Mouse (Mus musculus) hindbrain, embryonic 14.5 days (tissue): ENCODE measurements around the gene Wdr19. TPM values are rescaled to one million over a fixed set of nuclear protein-coding genes. Genes with fewer than 3 reads are reported as not detected.

ENCODE experiments used
- ATAC-seq: fragments of 200-750 bp; cut with Nextera tagmentation; 2 replicates; pipeline ENCODE4 v1.8.0; 2017; ENCODE audit warnings: moderate number of reproducible peaks, mild to moderate bottlenecking, moderate TSS enrichment, moderate library complexity; ENCODE audit not compliant: low FRiP score
- DNase-seq: peaks from one replicate; pipeline ENCODE4 v3.0.0-alpha.2; 2015; ENCODE audit warnings: low spot score
- H3K27ac ChIP-seq: fragments of 300-500 bp; sonication (generic); 2 replicates; pipeline ENCODE4 v1.5.1; 2014; ENCODE audit warnings: mild to moderate bottlenecking, moderate library complexity
- H3K27me3 ChIP-seq: fragments of 300-500 bp; sonication (generic); 2 replicates; pipeline ENCODE4 v1.6.1; 2014; ENCODE audit warnings: mild to moderate bottlenecking, low read length, mixed read lengths; ENCODE audit not compliant: control insufficient read depth, insufficient read depth
- H3K36me3 ChIP-seq: fragments of 300-500 bp; sonication (generic); replicated peaks from 2 replicates; pipeline ENCODE4 v1.6.1; 2014; ENCODE audit not compliant: control insufficient read depth, insufficient read depth
- H3K4me1 ChIP-seq: fragments of 300-500 bp; sonication (generic); replicated peaks from 2 replicates; pipeline ENCODE4 v1.6.1; 2014; ENCODE audit warnings: antibody characterized with exemption, low read length, mixed read lengths; ENCODE audit not compliant: control insufficient read depth, insufficient read depth
- H3K4me2 ChIP-seq: fragments of 300-500 bp; sonication (generic); replicated peaks from 2 replicates; pipeline ENCODE4 v1.6.1; 2014; ENCODE audit warnings: mild to moderate bottlenecking, moderate library complexity
- H3K4me3 ChIP-seq: fragments of 300-500 bp; sonication (generic); replicated peaks from 2 replicates; pipeline ENCODE4 v1.5.1; 2014; ENCODE audit warnings: mild to moderate bottlenecking, low read length
- H3K9ac ChIP-seq: fragments of 300-500 bp; sonication (generic); 2 replicates; pipeline ENCODE4 v1.6.1; 2014
- H3K9me3 ChIP-seq: fragments of 300-500 bp; sonication (generic); 2 replicates; pipeline ENCODE4 v1.6.1; 2016; ENCODE audit warnings: low read length; ENCODE audit not compliant: control insufficient read depth
- WGBS: fragments of 180-500 bp; shearing (Covaris S2); extraction: QIAGEN DNeasy Blood & Tissue Kit; methylation state at CpG from one replicate; pipeline ENCODE4 v1.1.7; 2014; 5-methylcytosine and 5-hydroxymethylcytosine counted together
- polyA plus RNA-seq: library from polyadenylated mRNA; unstranded; fragments of >200 nt; fragmentation: Nextera tagmentation; extraction: Ambion mirVana; gene quantifications from 2 replicates; pipeline ENCODE4 v1.2.1, GENCODE M21; 2014

The Wdr19 gene
- polyA plus RNA-seq, result 14.5 and 15.7 TPM in 2 replicates

DNA sequence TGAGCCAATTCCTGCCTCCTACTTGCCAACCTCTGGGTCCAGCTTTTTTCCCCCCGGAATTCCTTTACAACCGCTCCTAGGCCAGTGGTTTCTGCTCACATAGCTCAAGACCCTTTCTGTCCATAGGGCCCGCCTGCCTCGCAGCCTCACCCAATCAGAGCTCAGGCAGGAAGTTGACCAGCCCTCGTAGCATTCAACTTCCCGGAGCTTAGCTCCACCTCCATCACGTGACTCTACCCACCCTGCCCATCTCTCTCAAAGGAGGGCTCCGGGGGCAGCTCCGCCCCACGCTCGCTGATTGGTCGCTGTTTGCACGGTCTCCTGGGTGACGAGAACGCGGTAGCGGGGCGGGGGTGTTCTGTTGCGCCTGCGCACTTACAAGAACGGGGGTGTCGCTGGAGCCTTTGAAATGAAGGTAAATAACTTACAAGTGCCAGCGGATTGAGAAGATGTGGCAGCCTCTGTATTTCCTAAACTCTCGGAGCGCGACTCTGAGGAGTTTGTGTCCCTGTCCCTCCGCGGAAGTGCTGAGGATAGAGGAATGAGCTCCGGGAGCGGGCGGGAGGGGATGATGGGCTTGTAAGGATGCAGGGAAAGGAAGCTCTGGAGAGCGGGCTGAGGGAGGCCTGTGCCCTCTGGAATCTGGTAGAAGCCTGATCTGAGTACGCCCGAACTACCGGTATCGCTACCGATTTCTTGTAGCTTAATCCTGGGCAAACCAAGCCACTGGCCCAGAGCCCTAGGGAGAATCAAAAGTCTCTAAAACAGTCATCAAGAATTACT lies at the start of gene Wdr19:
TSS of gene Wdr19 (plus strand) at position 351 of the 783 bp plus-strand sequence.
- peak within 1 kb of the TSS; percentile 52 for H3K4me3 ChIP-seq
- peak; percentile 100 for ATAC-seq
- H3K9me3 ChIP-seq, result no peaks in the 10 kb centered on the region
- DNase-seq, result peak; percentile 97
- H3K9ac ChIP-seq, result peak within 1 kb of the TSS; percentile 72
- H3K27me3 ChIP-seq, result no peaks in the 10 kb centered on the region
- under 1% methylated on average over 35 of the region's 37 CpGs for WGBS
- peaks cover 8% of the 10 kb centered on the region for H3K4me1 ChIP-seq
- H3K4me2 ChIP-seq, result peak within 1 kb of the TSS; percentile 87
- peaks cover 11% of the 10 kb centered on the region for H3K36me3 ChIP-seq
- peak within 1 kb of the TSS; percentile 80 for H3K27ac ChIP-seq

DNA sequence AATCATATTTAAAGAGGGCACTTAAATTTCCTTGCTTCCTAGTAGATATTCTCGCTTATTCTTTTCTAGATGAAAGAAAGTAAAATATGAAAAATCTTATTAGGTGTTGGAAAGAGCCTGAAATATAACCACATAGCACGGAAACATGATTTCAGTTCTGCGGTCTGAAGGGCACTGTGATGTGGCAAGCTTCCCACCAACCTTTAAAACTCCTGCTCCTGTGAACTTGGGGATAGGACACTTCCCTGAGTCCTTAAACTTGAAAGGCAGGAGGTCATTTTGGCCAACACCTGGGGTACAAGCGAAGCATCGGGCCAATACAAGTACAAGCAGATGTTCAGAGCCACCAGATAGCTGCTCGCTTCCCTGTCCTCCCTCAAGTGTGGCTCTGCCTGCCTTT lies 49.8 kb upstream of the Wdr19 start:
- 93% methylated on average over 6 of the region's 6 CpGs for WGBS

DNA sequence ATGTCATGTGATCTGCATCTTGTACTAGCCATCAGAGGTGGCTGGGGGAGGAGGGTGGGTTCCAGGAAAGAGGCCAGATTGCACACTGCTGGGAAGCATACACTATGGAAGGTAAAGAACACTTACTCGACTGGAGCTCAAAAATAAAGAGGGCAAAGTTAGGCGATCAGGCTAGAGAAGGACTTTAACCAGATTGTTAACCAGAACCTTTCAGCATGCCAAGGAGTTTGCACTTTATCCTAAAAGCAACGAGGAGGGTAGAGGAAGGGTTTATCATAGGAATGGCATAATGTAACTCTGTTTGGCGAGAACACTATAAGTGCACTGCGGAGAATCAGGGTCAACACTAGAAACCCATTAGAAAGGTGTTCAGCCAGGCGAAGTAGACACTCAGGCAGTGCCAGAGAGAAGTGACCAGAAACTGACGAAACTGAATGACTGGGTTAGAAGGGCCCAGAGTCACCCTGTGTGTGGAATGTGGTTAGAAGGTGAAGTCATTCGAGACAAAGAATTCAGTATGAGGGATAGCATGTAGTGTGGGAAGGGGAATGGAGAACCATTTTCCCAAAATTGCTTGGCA lies 49.0 kb upstream of the Wdr19 start:
- Histone ChIP-seq H3K36me3 (peaks cover 62% of the 10 kb centered on the region), H3K9ac (no peak overlapping the region), H3K27ac (no peak overlapping the region), H3K9me3 (no peaks in the 10 kb centered on the region), H3K4me2 (no peak overlapping the region), H3K4me1 (no peaks in the 10 kb centered on the region), H3K27me3 (no peaks in the 10 kb centered on the region), H3K4me3 (no peak overlapping the region)
- DNase-seq, result no peak
- 93% methylated on average over 8 of the region's 8 CpGs for WGBS
- ATAC-seq, result no peak

More for the DNA sequence above, 49.8 kb upstream of the Wdr19 start:
- no peak overlapping the region for H3K4me3 ChIP-seq
- peaks cover 70% of the 10 kb centered on the region for H3K36me3 ChIP-seq
- no peak overlapping the region for H3K27ac ChIP-seq
- H3K9me3 ChIP-seq, result no peaks in the 10 kb centered on the region
- no peak overlapping the region for H3K4me2 ChIP-seq
- H3K27me3 ChIP-seq, result no peaks in the 10 kb centered on the region
- no peak for ATAC-seq
- DNase-seq, result no peak
- H3K4me1 ChIP-seq, result no peaks in the 10 kb centered on the region
- H3K9ac ChIP-seq, result no peak overlapping the region

DNA sequence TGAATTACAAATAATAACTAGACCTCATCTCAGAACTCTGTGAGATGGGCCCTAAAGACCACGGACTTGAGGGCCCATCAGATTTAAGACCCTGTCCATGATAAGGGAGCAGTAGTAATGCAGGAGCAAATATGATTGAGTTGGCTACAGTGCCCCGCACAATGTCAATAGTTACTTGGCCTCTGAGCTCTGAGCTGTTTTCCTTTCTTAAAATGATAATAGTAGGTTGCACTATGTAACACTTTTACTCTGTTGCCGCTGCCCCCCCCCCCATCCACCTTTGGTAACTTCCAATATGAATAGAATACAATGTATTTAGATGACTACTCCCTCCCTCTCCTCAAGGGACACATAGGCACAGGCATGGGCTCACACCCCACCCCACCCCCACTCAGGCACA lies 48.2 kb upstream of the Wdr19 start:
- DNase-seq, result no peak
- no peaks in the 10 kb centered on the region for H3K27me3 ChIP-seq
- ATAC-seq, result no peak
- H3K9me3 ChIP-seq, result no peaks in the 10 kb centered on the region
- 98% methylated on average over 3 of the region's 3 CpGs for WGBS
- H3K27ac ChIP-seq, result no peak overlapping the region
- H3K4me2 ChIP-seq, result no peak overlapping the region
- no peak overlapping the region for H3K4me3 ChIP-seq
- H3K4me1 ChIP-seq, result no peaks in the 10 kb centered on the region
- H3K36me3 ChIP-seq, result peaks cover 65% of the 10 kb centered on the region
- no peak overlapping the region for H3K9ac ChIP-seq

DNA sequence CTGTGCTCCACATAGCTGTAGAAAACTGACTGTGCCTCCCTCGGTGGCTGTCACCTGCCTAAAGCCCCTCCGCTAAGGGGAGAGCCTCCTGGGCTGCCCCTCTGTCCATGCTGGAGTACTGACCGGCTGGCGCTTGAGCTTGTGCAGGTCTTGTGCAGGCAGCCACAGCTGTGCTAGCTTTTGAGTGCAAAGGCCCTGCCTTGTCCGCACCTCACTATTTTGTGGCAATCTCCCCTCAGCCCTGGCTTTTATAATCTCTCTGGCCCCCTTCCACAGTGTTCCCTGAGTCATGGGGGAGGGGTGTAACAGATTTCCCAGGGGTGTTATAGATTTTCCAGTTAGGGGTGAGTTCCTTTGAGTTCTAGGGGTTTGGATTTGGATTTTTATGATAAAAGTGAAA lies 47.7 kb upstream of the Wdr19 start:
- H3K9me3 ChIP-seq, result no peaks in the 10 kb centered on the region
- peaks cover 68% of the 10 kb centered on the region for H3K36me3 ChIP-seq
- ATAC-seq (no peak), DNase-seq (no peak)
- H3K4me1 ChIP-seq, result no peaks in the 10 kb centered on the region
- H3K27me3 ChIP-seq, result no peaks in the 10 kb centered on the region
- H3K9ac ChIP-seq, result no peak overlapping the region
- 87% methylated on average over 5 of the region's 5 CpGs for WGBS
- H3K4me2 ChIP-seq, result no peak overlapping the region
- H3K27ac ChIP-seq, result no peak overlapping the region
- no peak overlapping the region for H3K4me3 ChIP-seq

DNA sequence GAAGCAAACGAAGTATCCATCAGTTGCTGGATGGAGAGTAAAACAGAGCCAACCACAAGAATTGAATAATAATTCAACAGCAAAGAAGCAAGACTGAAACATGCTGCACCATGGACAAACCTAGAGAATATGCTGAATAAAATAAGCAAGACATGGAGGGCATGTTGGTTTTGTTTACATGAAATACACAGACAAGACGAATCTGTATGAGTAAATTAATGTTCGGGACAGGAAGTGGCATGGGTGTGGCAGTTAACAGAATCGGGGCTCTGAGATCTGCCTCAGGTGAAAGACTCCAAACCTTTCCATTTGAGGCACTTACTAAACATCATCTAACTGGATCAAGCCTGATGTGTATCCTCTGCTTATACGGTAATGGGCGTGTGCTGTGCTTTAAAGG lies 45.2 kb upstream of the Wdr19 start:
- DNase-seq, result no peak

DNA sequence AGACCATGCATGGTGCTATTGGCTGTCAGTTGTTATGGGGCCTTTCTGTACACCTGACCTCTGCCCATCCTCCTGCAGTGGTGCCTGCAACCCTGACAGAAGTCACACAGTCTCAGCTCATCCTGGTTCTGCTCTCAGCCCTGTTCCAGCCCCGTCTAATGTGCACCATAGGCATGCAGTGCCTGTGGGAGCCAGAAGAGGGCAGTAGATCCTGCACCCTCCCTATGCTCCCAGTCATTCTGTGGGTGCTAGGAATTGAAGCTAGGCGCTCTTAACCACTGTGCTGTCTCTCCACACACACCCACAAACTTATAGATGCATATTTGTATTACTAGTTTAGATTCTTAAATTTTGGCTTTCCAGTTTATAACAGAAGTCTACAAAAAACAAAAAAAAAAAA lies 42.6 kb upstream of the Wdr19 start:
- Histone ChIP-seq H3K9me3 (no peaks in the 10 kb centered on the region), H3K27me3 (no peaks in the 10 kb centered on the region), H3K4me1 (no peaks in the 10 kb centered on the region), H3K4me2 (no peak overlapping the region), H3K9ac (no peak overlapping the region), H3K4me3 (no peak overlapping the region), H3K27ac (no peak overlapping the region), H3K36me3 (peaks cover 45% of the 10 kb centered on the region)
- ATAC-seq, result no peak
- DNase-seq, result no peak
- 71% methylated on average over 2 of the region's 2 CpGs for WGBS

More for the DNA sequence above, 45.2 kb upstream of the Wdr19 start:
- no peaks in the 10 kb centered on the region for H3K27me3 ChIP-seq
- no peak overlapping the region for H3K9ac ChIP-seq
- H3K4me2 ChIP-seq, result no peak overlapping the region
- no peak overlapping the region for H3K4me3 ChIP-seq
- no peaks in the 10 kb centered on the region for H3K9me3 ChIP-seq
- no peaks in the 10 kb centered on the region for H3K4me1 ChIP-seq
- no peak for ATAC-seq
- 95% methylated on average over 6 of the region's 6 CpGs for WGBS
- no peak overlapping the region for H3K27ac ChIP-seq
- peaks cover 48% of the 10 kb centered on the region for H3K36me3 ChIP-seq

DNA sequence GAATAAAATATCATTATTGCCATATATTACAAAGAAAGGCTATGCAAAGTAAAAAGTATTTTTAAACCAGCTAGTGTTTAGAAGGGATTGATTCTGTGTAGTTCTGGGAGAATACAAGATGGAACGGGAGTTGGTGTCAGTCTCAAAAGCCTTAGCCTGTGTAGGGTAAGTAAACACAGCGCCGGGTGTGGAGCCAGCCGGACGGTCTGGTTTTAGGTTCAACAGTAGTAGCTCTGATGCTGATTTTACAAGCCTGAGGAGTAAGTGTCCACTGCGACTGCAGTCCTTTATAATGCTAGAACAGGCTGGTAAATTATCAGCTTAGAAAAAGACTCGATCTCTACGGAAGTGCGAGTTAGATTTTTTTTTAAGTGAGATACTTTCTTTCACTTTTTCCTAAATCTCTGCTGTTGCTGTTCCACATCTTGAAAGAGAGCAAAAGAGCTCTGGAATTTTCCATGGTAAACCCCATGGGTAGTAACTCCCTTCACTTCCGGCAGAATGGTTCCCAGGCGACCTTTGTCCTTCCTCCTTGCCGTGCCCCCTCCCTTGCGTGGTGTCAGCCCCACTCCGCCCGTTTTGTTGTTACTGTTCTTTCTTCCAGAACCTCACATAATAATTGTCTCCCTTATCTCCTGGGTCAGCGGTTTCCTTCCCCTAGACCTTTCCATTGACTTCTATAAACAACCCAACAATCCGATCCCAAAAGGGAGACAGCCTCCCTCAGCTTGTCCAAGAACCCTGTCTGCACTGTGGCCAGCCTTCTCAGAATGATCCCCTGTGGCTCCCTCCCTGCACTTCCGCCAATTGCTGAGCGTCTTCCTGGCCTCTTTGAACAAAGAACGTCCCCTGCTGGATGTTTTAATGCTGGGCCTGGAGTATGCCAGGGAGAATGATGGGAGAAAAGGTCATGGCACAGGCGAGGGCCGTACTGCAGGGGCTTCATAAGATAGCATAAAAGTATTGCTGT lies 41.8 kb upstream of the Wdr19 start:
- ATAC-seq (no peak), DNase-seq (no peak)
- 64% methylated on average over 22 of the region's 22 CpGs for WGBS
- Histone ChIP-seq H3K9me3 (no peaks in the 10 kb centered on the region), H3K36me3 (peaks cover 48% of the 10 kb centered on the region), H3K27ac (no peak overlapping the region), H3K27me3 (no peaks in the 10 kb centered on the region), H3K9ac (no peak overlapping the region), H3K4me3 (no peak overlapping the region), H3K4me1 (no peaks in the 10 kb centered on the region), H3K4me2 (no peak overlapping the region)
